Mouse (Mus musculus) ovary, postnatal 14 days (tissue): ENCODE data around the gene Nap1l1.

ENCODE experiments used
- DNase-seq: peaks from one replicate; pipeline ENCODE4 v3.0.0; 2022; ENCODE audit warnings: low spot score

Nap1l1 gene

GRCm38 (mm10) chr10:111515071-111516010, 42.3 kb downstream of the Nap1l1 start:
- no peak for DNase-seq

DNA sequence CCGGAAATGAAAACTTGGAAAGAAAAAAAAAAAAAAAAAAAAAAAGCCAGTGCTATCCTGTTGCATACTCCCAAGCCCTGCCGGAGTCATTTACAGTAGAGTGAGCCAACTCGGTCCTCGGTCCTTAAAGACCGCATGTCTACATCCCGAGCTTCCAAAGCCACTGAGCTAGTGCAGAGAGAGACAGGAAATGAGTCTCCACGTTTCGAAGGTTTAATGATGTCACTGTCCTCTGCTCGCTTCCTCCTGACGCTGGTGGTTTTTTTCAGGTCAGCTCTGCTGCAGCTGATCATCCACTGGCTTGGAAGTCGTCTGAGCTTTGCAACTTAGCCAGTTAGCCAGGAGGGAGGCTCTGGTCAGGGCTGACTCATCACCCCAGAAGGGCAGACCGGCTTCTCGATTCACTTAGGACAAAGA, 43.2 kb downstream of the Nap1l1 start:
- no peak for DNase-seq

DNA sequence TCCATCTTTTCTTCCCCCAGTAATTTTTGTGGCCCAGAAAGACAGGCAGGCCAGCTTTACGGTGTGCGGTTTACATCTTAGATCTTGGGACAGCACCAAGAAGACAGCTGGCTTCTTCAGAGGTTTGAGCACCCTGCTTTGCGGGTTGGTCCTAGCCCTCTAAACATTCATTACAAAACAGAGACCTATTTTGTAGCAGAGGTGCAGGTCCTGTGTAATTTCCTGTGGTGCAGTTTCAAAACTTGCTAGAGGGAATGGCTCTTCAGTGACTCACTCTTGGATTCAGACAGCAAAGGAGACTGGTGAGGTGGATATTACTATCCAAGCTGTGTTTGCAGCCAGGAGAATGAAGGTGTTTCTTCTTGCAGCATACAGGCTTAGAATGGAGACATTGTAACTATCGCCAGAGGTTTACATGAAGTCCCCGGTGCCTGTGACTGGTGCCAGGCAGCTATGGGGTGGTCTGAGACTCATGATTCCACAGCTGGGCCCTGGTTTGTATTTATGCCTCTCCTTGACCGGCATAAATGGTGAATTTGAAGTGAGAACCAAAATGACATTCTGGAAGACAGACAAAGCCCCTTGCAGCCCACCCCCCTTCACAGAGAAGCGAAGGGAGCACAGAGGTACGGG, 43.9 kb downstream of the Nap1l1 start:
- DNase-seq = no peak

DNA sequence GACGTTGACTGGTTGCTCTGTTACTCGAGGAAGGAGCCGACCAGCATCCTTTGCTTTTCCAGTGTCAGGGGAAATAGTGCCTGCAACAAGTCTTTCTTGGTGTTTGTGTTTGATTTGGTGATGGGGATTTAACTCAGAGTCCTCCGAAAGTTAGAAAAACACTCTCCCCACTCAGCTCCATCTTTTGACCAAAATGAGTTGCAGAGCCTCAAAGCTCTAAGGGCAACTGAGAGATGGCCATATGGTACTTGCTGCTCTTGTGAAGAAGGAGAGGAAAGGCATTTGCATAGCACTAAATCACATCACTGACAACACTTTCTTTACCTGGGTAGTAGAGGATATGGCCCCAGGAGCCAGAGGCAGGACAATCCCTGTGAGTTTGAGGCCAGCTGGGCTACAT, 45.3 kb downstream of the Nap1l1 start:
- DNase-seq = no peak

DNA sequence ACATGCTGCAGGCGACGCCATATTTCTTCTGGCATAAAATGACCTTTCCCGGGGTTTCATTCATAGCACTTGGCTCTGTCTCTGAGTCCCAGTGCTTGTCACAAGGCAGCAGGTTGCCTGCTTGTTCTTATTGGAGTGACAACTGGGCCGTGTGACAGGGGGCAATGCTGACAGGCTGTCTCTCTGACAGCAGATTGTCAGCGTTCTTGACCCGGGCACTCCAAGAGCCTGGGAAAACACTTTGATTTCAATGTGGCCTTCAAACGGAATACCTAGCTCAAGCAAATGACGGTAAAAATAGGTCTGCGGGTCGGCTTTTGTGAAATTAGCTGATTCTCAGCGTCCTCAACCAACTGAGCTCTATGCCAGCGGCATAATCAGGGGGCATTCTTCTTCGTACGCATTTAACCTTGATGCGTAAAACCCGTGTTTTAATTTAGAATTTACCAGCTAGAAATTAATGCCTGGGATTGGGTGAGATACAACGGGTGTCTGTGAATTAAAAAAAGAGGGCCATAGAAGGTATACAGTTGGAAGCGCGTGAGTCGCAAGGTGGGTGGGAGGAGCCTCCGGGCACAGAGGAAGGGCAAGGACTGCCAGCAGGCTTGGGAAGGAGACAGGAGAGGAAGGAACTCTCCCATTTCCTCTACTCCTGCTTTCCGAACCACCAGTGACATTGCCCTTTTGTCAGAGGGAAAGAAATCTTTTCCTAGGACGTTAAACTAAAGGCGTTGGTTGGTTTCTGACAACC, 46.8 kb downstream of the Nap1l1 start:
- DNase-seq = no peak

DNA sequence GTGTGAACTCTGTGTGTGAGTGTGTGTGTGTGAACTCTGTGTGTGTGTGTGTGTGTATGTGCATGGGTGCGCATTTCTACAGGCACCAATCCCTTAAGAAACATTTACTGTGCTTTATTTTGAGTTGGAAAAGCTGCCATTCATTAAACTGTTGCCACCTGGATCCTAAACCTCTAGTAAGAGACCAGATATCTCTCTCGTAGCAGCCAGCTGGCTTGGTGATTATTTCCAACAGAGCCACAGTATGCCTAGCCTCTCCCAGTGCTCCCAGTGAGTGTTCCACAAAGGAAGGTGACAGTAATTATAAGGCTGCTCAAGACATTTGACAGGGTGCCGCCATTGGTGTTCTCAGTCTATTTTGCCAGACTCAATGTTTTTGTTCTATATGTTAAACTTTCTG, 47.6 kb downstream of the Nap1l1 start:
- DNase-seq = no peak

- DNase-seq = no peak
These were observed 48.6 kb downstream of the Nap1l1 start for GRCm38 (mm10) chr10:111521636-111522035.

GRCm38 (mm10) chr10:111522230-111522629, 49.2 kb downstream of the Nap1l1 start:
- DNase-seq = no peak

- no peak for DNase-seq
These were observed 50.9 kb downstream of the Nap1l1 start for GRCm38 (mm10) chr10:111523894-111524293.

DNA sequence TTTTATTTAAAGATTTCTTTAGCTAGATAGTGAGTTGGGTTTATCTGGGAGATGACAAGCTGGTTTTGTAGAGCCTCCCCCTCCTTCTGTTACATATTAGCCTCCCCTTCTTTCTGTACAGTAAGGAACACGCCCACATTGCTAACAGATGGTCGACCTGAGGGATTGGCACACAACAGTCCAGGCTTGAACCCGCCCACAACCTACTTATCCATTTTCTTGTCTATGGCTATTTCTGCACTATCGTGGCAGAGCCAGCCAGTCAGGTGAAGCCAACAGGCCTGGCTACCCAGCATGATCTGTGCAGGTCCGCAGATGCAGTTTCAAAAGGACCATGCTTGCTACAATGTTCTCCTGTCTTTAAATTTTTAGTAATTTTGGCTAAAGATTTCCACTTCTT, 54.0 kb downstream of the Nap1l1 start:
- no peak for DNase-seq

- no peak for DNase-seq
These were observed 54.6 kb downstream of the Nap1l1 start for GRCm38 (mm10) chr10:111527613-111528012.

- DNase-seq = no peak
These were observed 55.3 kb downstream of the Nap1l1 start for GRCm38 (mm10) chr10:111528283-111528682.

- no peak for DNase-seq
These were observed 57.4 kb downstream of the Nap1l1 start for GRCm38 (mm10) chr10:111530398-111530797.

GRCm38 (mm10) chr10:111534691-111535090, 61.7 kb downstream of the Nap1l1 start:
- no peak for DNase-seq

DNA sequence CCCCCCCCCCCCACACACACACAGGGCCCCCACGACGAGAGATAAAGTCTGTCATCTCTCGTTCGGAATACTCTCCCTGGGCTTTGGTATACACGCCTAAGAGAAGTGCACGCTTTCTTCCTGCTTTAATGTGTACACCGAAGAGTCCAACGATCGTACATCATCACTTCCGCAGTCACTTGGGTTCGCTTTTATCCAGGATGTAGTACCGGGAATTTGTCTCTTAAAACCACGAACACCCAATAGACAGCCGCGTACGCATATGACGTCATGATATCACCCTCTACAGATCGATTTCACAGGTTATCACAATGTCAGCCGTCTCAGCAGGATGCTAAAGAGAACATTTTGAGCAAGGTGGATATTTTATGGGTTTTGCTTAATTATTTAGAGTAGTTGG, 64.4 kb downstream of the Nap1l1 start:
- DNase-seq = no peak

GRCm38 (mm10) chr10:111539724-111540324, 66.8 kb downstream of the Nap1l1 start:
- no peak for DNase-seq

GRCm38 (mm10) chr10:111540678-111541077, 67.7 kb downstream of the Nap1l1 start:
- DNase-seq = no peak

DNA sequence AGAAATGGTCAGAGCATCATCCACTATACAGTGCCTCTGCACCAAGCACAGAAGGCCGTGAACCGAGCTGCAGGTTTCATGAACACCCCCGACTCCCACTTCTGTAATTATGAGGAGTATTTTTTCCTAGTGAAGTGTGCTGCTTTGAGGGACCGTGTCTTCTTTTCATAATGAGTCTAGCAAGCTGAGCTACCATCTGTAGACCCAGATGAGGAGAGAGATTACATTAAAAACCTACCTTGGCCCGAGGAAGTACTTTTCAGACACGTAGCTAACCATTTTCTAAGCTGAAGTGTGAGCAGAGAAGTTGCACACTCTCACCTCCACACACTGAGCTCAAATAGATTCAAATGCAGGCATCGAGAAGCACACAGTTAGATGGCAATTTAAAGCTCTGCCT, 70.1 kb downstream of the Nap1l1 start:
- DNase-seq = no peak

DNA sequence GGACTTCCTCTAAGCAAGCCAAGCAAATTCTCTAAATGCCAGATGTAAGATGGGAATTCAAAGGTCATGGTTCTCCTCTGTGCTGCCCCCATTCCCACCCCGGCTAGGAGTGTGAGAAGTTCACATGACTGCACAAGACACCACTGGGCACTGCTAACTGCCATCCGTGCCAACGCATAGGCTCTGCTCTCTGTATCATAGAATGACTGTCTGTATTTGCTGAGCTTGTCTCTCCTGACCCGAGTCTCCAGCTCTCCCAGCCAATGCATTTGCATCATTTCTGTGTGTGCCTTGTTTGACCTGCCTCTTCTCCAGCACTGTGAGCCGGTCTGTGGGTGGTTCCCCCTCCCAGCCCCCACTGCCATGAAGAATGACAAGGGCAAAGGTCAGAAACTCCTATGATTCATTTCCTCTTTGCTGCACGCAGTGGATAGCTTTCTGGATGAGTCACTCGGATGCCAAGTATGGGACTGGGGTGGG, 70.8 kb downstream of the Nap1l1 start:
- DNase-seq = no peak

DNA sequence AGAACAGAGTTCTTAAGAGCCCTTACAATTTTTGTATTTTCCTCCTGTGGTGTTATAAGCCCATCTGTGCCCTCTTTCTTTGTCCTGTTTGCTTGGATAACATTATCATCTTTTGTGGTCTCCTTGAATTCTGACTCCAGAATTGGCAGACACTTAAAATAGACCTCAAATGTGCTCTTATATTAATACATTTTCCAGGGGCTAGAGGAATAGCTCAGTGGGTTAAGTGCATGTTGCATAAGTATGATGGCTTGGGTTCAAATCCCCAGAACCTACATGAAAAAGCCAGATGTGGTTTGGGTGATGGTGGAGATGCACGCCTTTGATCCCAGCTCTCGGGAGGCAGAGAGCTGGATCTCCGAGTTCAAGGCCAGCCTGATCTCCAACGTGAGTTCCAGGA, 71.3 kb downstream of the Nap1l1 start:
- DNase-seq = no peak

GRCm38 (mm10) chr10:111545648-111546047, 72.6 kb downstream of the Nap1l1 start:
- DNase-seq = no peak
